Mouse (Mus musculus) CH12.LX (cell line): ENCODE measurements around the gene Atp13a3. TPM values are rescaled to one million over a fixed set of nuclear protein-coding genes. Genes with fewer than 3 reads are reported as not detected.

Source experiments
- DNase-seq: peaks from one replicate; pipeline ENCODE4 v3.0.0-alpha.2; 2013; ENCODE audit errors: extremely low read depth
- H3K27ac ChIP-seq: 2 replicates; pipeline ENCODE4 v1.5.1; 2012; ENCODE audit warnings: low read depth, mild to moderate bottlenecking, control low read depth, moderate library complexity; ENCODE audit not compliant: insufficient read depth
- H3K27me3 ChIP-seq: replicated peaks from 2 replicates; pipeline ENCODE3; 2012; ENCODE audit warnings: inconsistent platforms
- H3K36me3 ChIP-seq, 2 experiments: replicated peaks in 1 of 2; 2 replicates each; pipeline versions ENCODE3 to v1.6.1; 2012; ENCODE audit warnings: inconsistent platforms in 1 of 2, low read length in 1 of 2, mild to moderate bottlenecking in 1 of 2, mixed read lengths in 1 of 2, moderate library complexity in 1 of 2; ENCODE audit not compliant: control insufficient read depth in 1 of 2, insufficient read depth in 1 of 2
- H3K4me1 ChIP-seq, 2 experiments: 2 replicates each; pipeline ENCODE4 v1.6.1; 2012; ENCODE audit warnings: inconsistent platforms in 1 of 2, moderate library complexity in 1 of 2; ENCODE audit not compliant: insufficient read depth in 2 of 2, control insufficient read depth in 1 of 2
- H3K4me2 ChIP-seq: 2 replicates; pipeline ENCODE4 v1.6.1; 2012; ENCODE audit warnings: low read depth, mild to moderate bottlenecking, control low read depth; ENCODE audit not compliant: poor library complexity, insufficient read depth, severe bottlenecking
- H3K4me3 ChIP-seq, 3 experiments: fragments of 150-350 bp in 1 of 3; sonication (generic) in 1 of 3; replicated peaks in 1 of 3; 2 replicates each; pipeline versions ENCODE3 to v1.5.1; 2011 to 2012; ENCODE audit warnings: low read depth in 2 of 3, low read length in 2 of 3, mild to moderate bottlenecking in 2 of 3, moderate library complexity in 2 of 3, control low read depth in 1 of 3, improper control_type of control experiment in 1 of 3, inconsistent platforms in 1 of 3, mixed read lengths in 1 of 3; ENCODE audit not compliant: poor library complexity in 1 of 3
- H3K79me2 ChIP-seq: replicated peaks from 2 replicates; pipeline ENCODE4 v1.6.1; 2012; ENCODE audit warnings: mild to moderate bottlenecking, moderate library complexity; ENCODE audit not compliant: control insufficient read depth, poor library complexity, insufficient read depth, severe bottlenecking; ENCODE audit errors: extremely low read depth
- H3K9ac ChIP-seq: 2 replicates; pipeline ENCODE4 v1.6.1; 2012; ENCODE audit warnings: low read depth, mild to moderate bottlenecking, control low read depth, moderate library complexity; ENCODE audit not compliant: insufficient read depth
- H3K9me3 ChIP-seq: replicated peaks from 2 replicates; pipeline ENCODE3; 2012; ENCODE audit warnings: low read length, inconsistent platforms, mixed read lengths
- CHD1 ChIP-seq: IDR thresholded peaks from 2 replicates; pipeline ENCODE4 v1.6.1; 2012; ENCODE audit warnings: low read depth, low read length, improper control_type of control experiment, inconsistent platforms
- CTCF ChIP-seq, 2 experiments: IDR thresholded peaks in 1 of 2; conservative IDR thresholded peaks in 1 of 2; 2 replicates each; pipeline ENCODE4 v1.5.1; 2011 to 2012; ENCODE audit warnings: low read depth in 2 of 2, low read length in 2 of 2, improper control_type of control experiment in 1 of 2, inconsistent platforms in 1 of 2, mild to moderate bottlenecking in 1 of 2, moderate library complexity in 1 of 2
- ELF1 ChIP-seq: IDR thresholded peaks from 2 replicates; pipeline ENCODE4 v1.6.1; 2014; ENCODE audit warnings: low read depth, mild to moderate bottlenecking, inconsistent platforms, low read length, improper control_type of control experiment
- EP300 ChIP-seq: IDR thresholded peaks from 2 replicates; pipeline ENCODE4 v1.6.1; 2011; ENCODE audit warnings: low read length, improper control_type of control experiment
- ETS1 ChIP-seq: conservative IDR thresholded peaks from 2 replicates; pipeline ENCODE4 v1.6.1; 2012; ENCODE audit warnings: low read depth, mild to moderate bottlenecking, inconsistent platforms, low read length, improper control_type of control experiment, moderate library complexity
- GABPA ChIP-seq: IDR thresholded peaks from 2 replicates; pipeline ENCODE4 v1.6.1; 2012; ENCODE audit warnings: low read depth, low read length, improper control_type of control experiment, inconsistent platforms; ENCODE audit not compliant: insufficient replicate concordance
- IRF4 ChIP-seq: IDR thresholded peaks from 2 replicates; pipeline ENCODE4 v1.6.1; 2014; ENCODE audit warnings: low read depth, mild to moderate bottlenecking, inconsistent platforms, low read length, improper control_type of control experiment
- MAX ChIP-seq: IDR thresholded peaks from 2 replicates; pipeline ENCODE4 v1.6.1; 2011; ENCODE audit warnings: low read length, improper control_type of control experiment
- MAZ ChIP-seq: IDR thresholded peaks from 2 replicates; pipeline ENCODE4 v1.6.1; 2012; ENCODE audit warnings: low read depth, mild to moderate bottlenecking, inconsistent platforms, low read length, improper control_type of control experiment, moderate library complexity
- MEF2A ChIP-seq: IDR thresholded peaks from 2 replicates; pipeline ENCODE4 v1.6.1; 2014; ENCODE audit warnings: low read depth, mild to moderate bottlenecking, inconsistent platforms, low read length, improper control_type of control experiment, borderline replicate concordance
- NELFE ChIP-seq: IDR thresholded peaks from 2 replicates; pipeline ENCODE4 v1.6.1; 2011; ENCODE audit warnings: low read depth, low read length, improper control_type of control experiment
- NRF1 ChIP-seq: IDR thresholded peaks from 2 replicates; pipeline ENCODE4 v1.6.1; 2014; ENCODE audit warnings: low read depth, mild to moderate bottlenecking, inconsistent platforms, low read length, improper control_type of control experiment, moderate library complexity
- POLR2A ChIP-seq: IDR thresholded peaks from 2 replicates; pipeline ENCODE4 v1.6.1; 2011; ENCODE audit warnings: low read depth, mild to moderate bottlenecking, improper control_type of control experiment, low read length
- RAD21 ChIP-seq: IDR thresholded peaks from 2 replicates; pipeline ENCODE4 v1.6.1; 2011; ENCODE audit warnings: low read depth, mild to moderate bottlenecking, low read length, improper control_type of control experiment, moderate library complexity
- RCOR1 ChIP-seq: conservative IDR thresholded peaks from 2 replicates; pipeline ENCODE4 v1.6.1; 2012; ENCODE audit warnings: low read depth, mild to moderate bottlenecking, inconsistent platforms, low read length, improper control_type of control experiment
- SIN3A ChIP-seq: IDR thresholded peaks from 2 replicates; pipeline ENCODE4 v1.6.1; 2012; ENCODE audit warnings: low read length, improper control_type of control experiment, inconsistent platforms
- SMC3 ChIP-seq: IDR thresholded peaks from 2 replicates; pipeline ENCODE4 v1.6.1; 2011; ENCODE audit warnings: low read depth, low read length, improper control_type of control experiment
- TBP ChIP-seq: conservative IDR thresholded peaks from 2 replicates; pipeline ENCODE4 v1.6.1; 2011; ENCODE audit warnings: low read depth, low read length, improper control_type of control experiment
- TCF12 ChIP-seq: IDR thresholded peaks from 2 replicates; pipeline ENCODE4 v1.6.1; 2014; ENCODE audit warnings: low read depth, mild to moderate bottlenecking, inconsistent platforms, low read length, improper control_type of control experiment
- UBTF ChIP-seq: IDR thresholded peaks from 2 replicates; pipeline ENCODE4 v1.6.1; 2012; ENCODE audit warnings: low read depth, mild to moderate bottlenecking, inconsistent platforms, low read length, improper control_type of control experiment, moderate library complexity
- ZKSCAN1 ChIP-seq: IDR thresholded peaks from 2 replicates; pipeline ENCODE4 v1.6.1; 2012; ENCODE audit warnings: low read depth, inconsistent platforms, low read length, improper control_type of control experiment, borderline replicate concordance
- ZNF384 ChIP-seq: IDR thresholded peaks from 2 replicates; pipeline ENCODE4 v1.6.1; 2012; ENCODE audit warnings: low read depth, low read length, improper control_type of control experiment, inconsistent platforms
- dilution Hi-C: fragments of 300-500 bp; cut with MboI; formaldehyde crosslinking; loops from 2 replicates; pipeline ENCODE4 v1.14.3; 2020; ENCODE audit warnings: low sequenced_read_pairs; ENCODE audit not compliant: extremely low pct_unique_long_range_greater_than_20kb, extremely low pct_ligation_motif_present
- in situ Hi-C: fragments of 300-500 bp; cut with MboI; formaldehyde crosslinking; loops from 3 replicates; pipeline ENCODE4 v1.14.3; 2019; ENCODE audit warnings: low sequenced_read_pairs, low pct_ligation_motif_present, low pct_unique_long_range_greater_than_20kb, mixed read lengths
- polyA plus RNA-seq: library from polyadenylated mRNA; unstranded; fragments of >175 nt; gene quantifications from 2 replicates; pipeline ENCODE4 v1.2.1, GENCODE M21; 2012; ENCODE audit warnings: low read depth; ENCODE audit not compliant: insufficient read length
- total RNA-seq, 2 experiments: library from RNA; depleted of rRNA; stranded (reverse); fragments of 300-350 nt in 1 of 2; fragments of >200 nt in 1 of 2; gene quantifications; 2 replicates each; pipeline ENCODE4 v1.2.3; 2012 to 2014

The Atp13a3 gene
- total and polyA plus RNA-seq, 3 experiments, result 46.7 to 73.0 (median 49.9) TPM

DNA sequence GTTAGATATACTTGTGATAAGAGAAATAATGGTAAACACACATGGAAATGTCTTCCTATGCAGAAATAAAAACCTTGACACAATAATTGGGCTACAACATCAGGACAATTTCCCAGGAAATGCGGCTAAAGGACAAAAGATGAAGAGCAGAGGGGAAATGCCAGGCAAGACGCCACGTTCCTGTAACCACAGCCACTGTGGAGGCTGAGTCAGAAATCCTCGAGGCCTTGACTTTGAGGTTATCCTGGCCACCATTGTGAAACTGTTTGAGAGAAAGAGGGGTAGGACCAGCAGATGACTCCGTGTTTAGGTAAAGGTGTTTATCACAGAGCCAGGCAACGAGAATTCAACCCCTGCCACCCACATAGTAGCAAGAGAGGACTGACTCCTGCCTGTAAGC, 33.6 kb upstream of the Atp13a3 start:
- Histone ChIP-seq H3K9ac (no peak overlapping the region), H3K79me2 (no peaks in the 10 kb centered on the region), H3K4me2 (no peak overlapping the region), H3K4me1 (no peaks in the 10 kb centered on the region), H3K27me3 (no peaks in the 10 kb centered on the region), H3K9me3 (no peaks in the 10 kb centered on the region), H3K36me3 (no peaks in the 10 kb centered on the region), H3K27ac (no peak overlapping the region), H3K4me3 (no peak overlapping the region)
- in situ Hi-C loops, result no loop called here
- TF ChIP-seq UBTF (no peak), EP300 (no peak), TCF12 (no peak), SMC3 (no peak), MAZ (no peak), NRF1 (no peak), SIN3A (no peak), RAD21 (no peak), CTCF (conservative IDR thresholded peaks at IDR 0.05 in 1 of 2, IDR thresholded peaks at IDR 0.05 in 1 of 2; ENCODE audit: low read depth in 2 of 2, low read length in 2 of 2) (no peak), CHD1 (no peak), TBP (no peak), IRF4 (no peak), POLR2A (no peak), MAX (no peak), MEF2A (no peak), NELFE (no peak), ETS1 (no peak), GABPA (no peak), RCOR1 (no peak), ZNF384 (no peak)
- no peak for DNase-seq
- dilution Hi-C loops, result no loop called here

DNA sequence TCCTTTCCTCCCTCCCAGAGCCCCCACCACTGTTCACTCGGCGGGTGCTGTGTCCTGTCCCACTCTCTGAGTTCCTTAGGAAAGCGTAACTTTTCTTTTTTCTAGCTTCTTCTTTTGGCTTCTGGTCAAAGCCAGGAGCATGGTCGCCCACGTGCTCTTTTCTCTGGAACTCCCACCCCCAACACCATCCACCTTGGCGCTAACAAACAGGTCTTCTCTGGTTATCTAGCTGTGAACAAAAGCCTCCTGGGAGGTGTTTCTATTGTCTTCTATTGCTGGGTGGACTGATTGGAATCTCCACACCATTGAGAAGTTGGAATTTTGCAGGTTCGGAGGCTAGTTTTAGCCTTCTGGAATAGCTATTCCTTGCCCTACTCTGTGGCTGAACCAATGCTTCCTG, 30.5 kb upstream of the Atp13a3 start:
- no peaks in the 10 kb centered on the region for H3K36me3 ChIP-seq
- no peak for DNase-seq
- in situ Hi-C loops (no loop called here), dilution Hi-C loops (no loop called here)
- no peak overlapping the region for H3K9ac ChIP-seq
- H3K4me2 ChIP-seq, result no peak overlapping the region
- no peak overlapping the region for H3K4me3 ChIP-seq
- H3K79me2 ChIP-seq, result no peaks in the 10 kb centered on the region
- TF ChIP-seq RAD21 (no peak), ZKSCAN1 (no peak), ETS1 (no peak), ZNF384 (no peak), SIN3A (no peak), ELF1 (no peak)
- TF ChIP-seq, all 38 proteins: peak for 0
- Histone ChIP-seq H3K9me3 (peaks cover 5% of the 10 kb centered on the region), H3K4me1 (peaks cover 0 to 21% of the 10 kb centered on the region in 2 experiments; a peak in 2 of 4 replicates), H3K27ac (no peak overlapping the region), H3K27me3 (no peaks in the 10 kb centered on the region)
